Mouse (Mus musculus) heart, postnatal 25 days (tissue): Measurements from ENCODE around the gene Csf2rb. TPM values are rescaled to one million over a fixed set of nuclear protein-coding genes. Genes with fewer than 3 reads are reported as not detected.
"Not testable (repeated sequence)": the region's sequence is repeated elsewhere in the genome, so short reads cannot be mapped to it uniquely, and the experiment has no call there.

ENCODE experiments used
- DNase-seq: peaks from one replicate; pipeline ENCODE4 v3.0.0; 2022; ENCODE audit warnings: low spot score
- intact Hi-C: fragments of 180-260 bp; cut with DNase I; formaldehyde crosslinking; loops from one replicate; pipeline ENCODE4 v1.15.1; 2025
- total RNA-seq, 2 experiments: library from RNA; stranded (reverse); gene quantifications; 2 replicates each; pipeline ENCODE4 v1.2.3; 2021

The Csf2rb gene
- total RNA-seq, 2 experiments from 2014 or later = 2.5 TPM

DNA sequence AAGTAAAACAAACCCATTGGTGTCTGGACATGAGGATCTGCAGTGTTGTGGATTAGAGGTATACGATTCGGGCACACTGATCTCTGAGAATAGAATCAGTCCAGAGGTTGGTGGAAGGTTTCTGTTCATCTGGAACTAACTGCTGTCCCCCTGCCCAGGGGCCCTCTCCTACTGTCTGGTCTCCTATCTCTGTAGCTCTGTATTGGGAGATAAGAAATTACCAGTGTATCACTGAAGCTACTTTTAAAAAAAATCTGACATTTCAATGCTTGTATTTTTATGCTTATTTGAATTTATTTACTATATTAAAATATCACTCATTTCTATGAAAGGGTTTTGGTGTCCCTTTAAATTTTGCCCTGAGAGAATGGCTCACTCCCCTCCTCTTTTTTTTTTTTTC lies 1.3 kb upstream of the Csf2rb start:
- intact Hi-C loops = no loop called here
- DNase-seq = no peak

DNA sequence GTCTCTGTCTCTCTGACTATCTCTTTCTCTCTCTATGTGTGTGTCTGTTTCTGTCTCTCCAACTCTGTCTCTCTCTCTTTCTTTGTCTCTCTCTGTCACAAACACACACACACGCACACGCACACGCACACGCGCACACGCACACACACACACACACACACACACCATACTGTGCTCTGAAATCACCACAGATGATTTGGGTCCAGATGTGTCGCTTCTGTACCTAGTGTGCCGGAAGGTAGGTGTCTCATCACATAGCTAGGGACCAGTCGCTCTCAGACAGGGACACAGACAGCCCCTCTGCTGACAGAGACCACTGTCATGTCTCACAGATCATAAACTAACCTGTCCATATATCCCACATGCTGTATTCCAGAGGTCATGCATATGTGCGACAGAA lies 1.2 kb downstream of the Csf2rb start:
- intact Hi-C loops = no loop called here
- DNase-seq = no peak

DNA sequence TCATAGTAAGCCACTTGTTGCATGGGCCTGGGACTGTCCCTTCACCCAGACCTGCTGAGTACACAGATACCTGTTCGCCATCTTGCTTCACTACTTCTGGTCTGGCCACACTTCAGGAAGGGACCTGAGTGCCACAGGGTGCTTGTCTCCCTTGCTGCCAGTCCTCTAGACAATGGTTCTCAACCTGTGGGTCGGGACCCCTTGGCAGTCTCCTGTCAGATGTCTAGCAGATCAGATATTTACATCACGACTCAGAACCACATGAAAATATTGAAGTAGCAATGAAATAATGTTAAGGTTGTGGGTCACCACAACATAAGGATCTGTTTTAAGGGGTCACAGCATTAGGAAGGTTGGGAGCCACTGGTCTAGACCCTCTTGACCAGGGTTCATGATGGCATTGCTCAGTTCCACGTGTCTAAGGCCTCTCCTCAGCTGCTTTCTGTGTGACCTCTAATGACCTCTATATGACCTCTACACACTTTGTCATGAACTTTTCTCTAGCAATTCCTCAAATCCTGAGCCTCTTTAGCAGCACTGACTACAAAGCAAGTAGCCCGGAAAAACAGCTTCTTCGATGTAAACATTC lies 2.3 kb downstream of the Csf2rb start:
- DNase-seq, intact Hi-C loops: not testable (repeated sequence)

DNA sequence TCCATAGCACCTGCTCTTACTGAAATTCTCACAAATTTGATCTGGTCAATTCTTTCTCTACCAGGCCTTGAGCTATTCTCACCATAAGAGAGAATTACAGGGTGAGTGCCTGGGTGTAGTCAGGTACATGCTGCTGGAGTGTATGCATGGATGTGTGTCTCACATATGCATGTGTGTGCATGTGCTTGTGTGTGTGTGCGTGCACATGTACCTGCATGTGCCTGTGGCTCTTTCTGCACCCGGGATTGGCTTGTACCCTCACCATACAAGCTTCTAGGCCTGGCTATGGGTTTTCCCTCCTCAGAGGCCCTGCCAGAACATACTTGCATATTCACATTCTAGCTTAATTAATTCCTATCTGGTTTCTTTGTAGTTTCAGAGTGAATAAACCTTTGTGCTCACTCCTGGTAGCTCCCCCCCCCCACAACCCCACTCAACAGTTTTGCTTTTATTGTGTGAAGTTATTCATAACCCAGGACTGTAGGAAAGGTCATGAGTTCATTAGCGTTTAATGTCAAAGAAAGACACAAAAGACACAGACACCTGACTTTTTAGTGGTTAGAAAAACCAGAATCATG lies 3.1 kb downstream of the Csf2rb start:
- DNase-seq = no peak
- intact Hi-C loops = no loop called here

DNA sequence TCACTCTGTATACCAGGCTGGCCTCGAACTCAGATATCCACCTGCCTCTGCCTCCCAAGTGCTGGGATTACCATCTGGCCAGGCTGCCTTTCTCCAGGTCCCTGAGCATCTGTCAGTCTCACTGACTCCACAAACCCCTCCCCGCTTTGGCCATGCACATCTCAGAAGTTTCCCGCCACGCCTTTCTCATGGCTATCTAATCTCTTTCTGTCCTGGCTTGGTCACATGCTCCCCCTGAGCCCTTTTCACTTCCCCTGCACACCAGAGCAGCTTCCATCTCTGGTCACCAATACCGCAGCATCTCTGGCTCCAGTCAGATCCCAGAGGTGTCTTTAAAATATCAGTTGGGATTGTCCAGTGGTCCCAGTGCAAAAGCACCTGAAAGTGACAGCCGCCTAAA lies 4.4 kb downstream of the Csf2rb start:
- DNase-seq, intact Hi-C loops: not testable (repeated sequence)

DNA sequence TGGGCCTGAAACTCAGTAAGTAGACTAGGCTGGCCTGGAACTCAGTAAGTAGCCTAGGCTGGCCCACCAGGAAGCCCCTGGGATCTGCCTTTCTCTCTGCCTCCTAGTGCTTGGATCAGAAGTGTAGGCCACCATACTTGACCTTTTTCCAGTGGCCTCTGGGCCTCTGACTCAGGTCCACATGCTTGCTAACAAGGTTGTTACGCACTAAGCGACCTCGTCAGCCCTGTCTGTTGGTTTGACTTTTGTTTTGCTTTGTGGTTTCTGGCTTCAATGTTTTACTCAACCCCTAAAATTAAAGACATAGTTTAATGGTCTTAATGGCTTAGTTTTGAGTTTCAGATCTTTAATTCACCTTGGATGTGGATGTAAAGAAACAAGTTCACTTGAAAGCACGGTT lies 5.2 kb downstream of the Csf2rb start:
- intact Hi-C loops = no loop called here

DNA sequence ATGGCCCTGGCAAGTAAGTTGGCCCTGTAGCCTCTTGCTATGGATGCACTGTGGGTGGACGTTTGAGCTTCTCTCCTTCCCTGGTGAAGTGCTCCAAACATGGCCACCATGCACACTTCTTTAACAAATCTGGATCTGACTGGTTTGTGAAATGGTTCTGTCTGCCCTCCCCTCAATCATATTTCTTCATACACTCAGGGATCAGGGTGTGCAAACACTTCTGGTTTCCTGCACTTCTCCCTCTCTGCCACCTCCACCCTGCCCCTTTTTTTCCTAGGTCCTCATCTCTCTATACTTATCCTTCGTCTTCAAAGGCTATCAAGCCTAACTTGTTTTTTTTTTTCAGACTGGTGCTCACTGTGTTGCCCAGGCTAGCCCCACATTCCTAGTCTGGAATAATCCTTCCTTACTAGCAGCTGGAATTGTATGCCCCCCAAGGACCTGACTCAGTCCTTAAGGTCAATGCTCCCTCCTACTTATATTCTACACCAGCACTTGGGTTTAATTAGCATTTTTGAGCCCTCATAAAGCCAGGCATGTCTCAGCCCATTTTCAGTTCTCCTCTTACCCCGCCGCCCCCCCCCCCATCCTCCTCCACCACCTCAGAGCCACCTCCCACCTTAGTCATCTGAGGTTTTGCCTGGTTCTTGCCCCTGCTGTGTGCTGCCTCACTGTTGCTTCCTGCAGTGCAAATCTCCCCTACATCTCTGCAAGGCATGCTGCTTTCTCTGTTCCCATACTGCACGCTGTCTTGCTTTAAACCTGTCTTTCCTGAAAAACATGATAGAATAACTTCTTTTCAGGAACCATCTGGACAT lies 6.2 kb downstream of the Csf2rb start:
- intact Hi-C loops = no loop called here
- no peak for DNase-seq

More for the DNA sequence above, 5.2 kb downstream of the Csf2rb start:
- no peak for DNase-seq

DNA sequence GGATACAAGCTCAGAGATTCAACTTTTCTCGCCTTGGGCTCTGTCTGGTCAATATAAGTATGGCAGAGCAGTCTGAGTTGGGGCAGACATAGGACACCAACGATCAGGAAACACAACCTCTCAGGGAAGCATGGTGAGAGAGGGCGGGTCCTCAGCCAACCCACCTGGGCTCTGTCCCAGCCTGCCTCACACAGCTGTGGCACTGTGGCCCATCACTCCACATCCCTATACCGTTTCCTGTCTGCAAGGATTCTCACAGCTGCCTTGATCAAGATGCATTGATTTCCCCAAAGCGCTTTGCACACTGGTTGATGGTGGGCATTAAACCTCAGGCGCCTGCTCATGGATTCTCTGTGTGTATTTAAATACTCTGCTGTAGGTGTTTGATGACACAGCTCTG lies 7.4 kb downstream of the Csf2rb start:
- intact Hi-C loops = no loop called here
- DNase-seq = no peak

DNA sequence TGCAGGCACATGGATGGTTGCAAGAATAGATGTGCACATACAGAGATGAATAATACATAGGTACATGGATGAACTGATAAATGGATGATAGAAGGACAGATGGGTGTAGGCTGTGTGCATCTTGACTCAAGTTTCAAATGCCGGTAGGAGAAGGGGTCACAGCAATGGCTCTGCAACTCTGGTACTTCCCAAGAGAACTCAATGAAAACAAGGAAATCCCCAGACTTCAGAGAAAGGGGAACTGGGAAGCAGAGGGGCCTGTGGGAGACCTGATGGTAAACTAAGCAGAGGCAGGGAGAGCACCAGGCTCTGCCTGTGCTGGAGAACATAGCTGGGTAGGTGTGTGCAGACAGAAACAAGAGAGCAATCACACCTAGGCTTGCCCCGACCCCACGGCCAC lies 8.8 kb downstream of the Csf2rb start:
- DNase-seq = no peak
- intact Hi-C loops = no loop called here

DNA sequence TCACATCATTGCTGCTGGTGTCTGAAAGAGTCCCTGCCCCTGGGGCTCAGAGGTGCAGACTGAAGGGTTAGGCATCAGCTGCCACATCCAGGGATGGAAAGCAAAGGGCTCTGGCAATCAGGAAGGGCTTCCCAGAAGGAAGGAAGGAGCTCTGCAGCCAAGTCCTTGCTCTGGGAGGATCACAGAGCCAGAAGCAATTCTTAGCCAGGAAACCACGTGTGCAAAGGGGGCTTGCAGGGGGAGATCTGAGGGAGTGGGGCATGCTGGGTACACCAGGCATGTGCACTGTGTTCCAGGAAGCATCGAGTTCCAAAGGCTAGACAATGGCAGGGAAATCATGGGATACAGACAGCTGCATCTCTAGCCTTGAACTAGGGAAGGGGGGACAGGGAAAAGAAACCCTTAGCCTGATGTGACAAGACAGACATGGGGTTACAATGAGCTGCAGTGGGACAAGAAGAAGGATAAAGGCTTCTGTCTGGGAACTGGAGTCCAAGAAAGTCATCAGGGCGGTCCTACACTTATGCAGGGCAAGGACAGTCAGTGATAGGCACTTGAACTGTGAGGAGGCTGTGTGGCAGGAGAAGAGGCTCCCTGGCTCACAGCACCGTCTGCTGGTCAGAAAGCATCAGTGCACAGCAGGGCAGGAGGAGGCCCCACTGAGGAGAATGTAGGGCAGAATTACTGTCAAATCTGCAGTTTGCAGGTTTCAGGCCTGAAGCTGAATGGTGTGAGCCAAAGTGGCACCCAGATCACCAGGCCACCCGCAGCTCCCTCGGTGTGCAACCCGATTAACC lies 14.3 kb downstream of the Csf2rb start:
- DNase-seq = peak; percentile 61
- intact Hi-C loops = loop anchor here (1.0 kb wide), 1 partner anchor 83 kb away; no protein-coding TSS in a partner anchor

DNA sequence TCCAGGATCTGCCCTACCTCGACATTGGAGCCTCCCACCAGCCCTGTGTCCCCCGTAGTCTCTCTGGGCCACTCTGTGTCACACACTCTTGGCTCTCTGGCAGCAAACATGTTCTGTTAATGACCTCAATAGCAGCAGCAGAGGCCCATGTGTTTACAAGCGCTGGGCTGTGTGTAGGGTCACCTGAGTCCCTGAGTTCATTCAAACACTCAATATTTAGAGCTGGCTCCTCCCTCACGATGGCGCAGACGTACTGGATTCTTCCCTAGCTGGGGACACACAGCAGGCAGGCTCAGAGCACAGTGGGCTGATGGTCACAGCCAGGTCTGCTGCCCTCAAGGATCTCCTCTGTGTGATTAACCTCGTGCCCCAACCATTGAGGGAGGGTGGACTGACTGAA lies 15.4 kb downstream of the Csf2rb start:
- intact Hi-C loops = loop anchor here (1.0 kb wide), 1 partner anchor 84 kb away; no protein-coding TSS in a partner anchor

DNA sequence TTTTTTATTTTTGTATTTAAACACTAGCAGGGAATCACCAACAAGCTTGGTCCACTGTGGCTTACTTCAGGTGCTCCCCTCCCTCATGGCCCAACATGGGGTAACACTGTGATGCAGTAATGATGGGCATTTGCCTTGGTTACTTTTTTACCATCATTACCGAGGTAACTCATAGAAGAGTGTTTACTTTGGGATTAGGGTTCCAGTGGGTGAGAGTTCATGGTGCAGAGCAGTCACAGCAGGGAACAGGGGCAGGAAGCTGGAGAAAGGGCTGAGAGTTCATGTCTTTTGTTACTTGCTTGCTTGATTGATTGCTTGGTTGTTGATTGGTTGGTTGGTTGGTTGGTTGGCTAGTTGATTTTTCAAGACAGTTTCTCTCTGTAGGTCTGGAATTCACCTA lies 18.1 kb downstream of the Csf2rb start:
- no peak for DNase-seq
- intact Hi-C loops = no loop called here

More for the DNA sequence above, 15.4 kb downstream of the Csf2rb start:
- not testable (repeated sequence) for DNase-seq

DNA sequence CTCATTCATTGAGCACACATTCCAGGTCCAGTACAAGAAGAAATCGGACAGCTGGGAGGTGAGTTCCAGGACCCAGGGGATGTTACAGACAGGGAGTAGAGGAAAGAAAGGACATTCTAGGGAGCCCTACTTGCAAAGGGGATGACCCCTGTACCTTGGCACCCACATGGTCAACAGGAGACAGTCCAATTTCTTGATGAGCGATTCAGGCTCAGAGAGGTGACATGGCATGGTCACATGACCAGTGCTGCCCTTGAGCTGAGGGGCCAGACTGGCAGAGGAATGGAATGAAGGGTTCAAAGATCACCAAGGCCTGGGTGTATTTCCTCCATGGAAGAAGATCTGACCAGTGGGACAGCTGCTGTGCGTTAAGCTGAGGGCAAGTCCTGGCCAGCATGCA lies 19.0 kb downstream of the Csf2rb start:
- DNase-seq = no peak
- intact Hi-C loops = no loop called here

DNA sequence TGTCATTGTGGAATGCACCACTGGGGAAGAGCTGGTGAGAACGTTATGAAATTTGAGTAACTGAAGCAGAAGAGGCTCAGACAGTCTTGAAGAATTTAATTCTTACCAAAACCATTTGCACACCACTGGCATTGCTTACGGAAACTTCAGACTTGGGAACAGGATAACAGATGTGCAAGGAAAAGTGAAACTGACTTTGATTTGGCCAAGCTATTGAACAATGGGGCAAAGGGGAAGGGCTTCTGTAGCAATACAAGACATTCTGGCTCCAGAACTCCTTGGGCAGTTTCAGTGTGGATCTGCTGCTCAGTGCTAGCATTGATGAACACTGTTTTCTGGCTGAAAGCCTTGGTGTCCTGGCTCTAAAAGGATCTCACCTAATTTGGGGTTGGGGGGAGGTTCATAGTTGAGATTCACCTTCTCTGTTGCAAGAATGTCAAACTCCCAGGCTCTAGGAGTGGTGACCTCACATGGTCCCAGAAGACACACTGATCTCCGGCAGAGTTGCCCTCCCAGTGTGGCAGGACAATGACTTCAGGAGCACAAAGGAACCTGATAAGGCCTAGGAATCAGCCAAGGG lies 26.1 kb downstream of the Csf2rb start:
- DNase-seq = no peak
- intact Hi-C loops = no loop called here

DNA sequence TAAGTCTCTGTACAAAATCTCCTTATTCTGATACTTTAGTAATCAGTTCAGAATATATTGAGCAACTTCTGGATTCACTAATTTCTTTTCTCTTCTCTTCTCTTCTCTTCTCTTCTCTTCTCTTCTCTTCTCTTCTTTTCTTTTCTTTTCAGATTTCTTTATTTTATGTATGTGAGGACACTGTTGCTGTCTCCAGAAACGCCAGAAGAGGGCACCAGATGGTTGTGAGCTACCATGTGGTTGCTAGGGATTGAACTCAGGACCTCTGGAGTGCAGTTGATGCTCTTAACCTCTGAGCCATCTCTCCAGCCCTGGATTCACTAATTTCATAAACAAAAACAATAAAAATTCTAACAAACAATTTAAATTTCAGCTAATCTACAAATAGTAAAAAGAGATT lies 29.4 kb downstream of the Csf2rb start:
- no peak for DNase-seq
- intact Hi-C loops = loop anchor here (2.0 kb wide), 1 partner anchor 68 kb away; no protein-coding TSS in a partner anchor

DNA sequence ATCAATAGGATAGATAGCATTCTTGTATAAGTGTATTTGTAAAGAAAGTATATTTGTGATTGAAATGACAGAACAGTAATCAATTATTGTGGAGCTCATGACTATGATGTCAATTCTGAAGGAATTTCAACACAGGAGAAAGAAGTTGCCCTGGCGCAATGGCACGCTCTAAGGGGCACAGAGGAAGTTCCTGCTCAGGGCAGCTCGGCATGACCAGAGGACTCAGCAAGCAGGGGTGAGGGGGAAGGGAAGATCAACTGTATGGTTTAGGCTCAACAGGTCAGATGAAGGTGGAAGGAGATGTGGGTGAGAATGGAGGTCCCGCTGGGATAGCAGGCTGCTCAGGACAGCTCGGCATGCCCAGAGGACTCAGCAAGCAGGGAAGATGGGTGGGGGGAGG lies 30.0 kb downstream of the Csf2rb start:
- intact Hi-C loops = loop anchor here (2.0 kb wide), 1 partner anchor 67 kb away; no protein-coding TSS in a partner anchor
- DNase-seq = no peak

DNA sequence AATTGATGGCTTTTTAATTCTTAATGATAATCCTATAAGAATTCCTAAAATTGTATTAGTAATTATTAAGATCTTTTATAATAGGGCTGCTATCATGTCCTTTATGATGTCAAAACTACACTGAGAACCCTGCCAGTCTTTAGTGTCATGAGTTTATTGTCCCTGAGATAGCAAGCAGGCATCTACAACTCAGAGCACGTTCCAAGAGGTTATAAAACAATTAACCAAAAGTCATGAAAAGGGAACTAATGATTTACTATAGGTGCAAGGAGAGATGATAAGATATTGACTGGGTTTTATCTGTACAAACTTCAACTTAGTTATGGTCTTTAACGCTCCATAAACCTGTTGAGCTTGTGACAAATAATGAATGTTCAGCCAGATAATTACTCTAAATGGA lies 40.4 kb downstream of the Csf2rb start:
- DNase-seq = no peak
- intact Hi-C loops = loop anchor here (5.0 kb wide), 1 partner anchor 189 kb away; no protein-coding TSS in a partner anchor

DNA sequence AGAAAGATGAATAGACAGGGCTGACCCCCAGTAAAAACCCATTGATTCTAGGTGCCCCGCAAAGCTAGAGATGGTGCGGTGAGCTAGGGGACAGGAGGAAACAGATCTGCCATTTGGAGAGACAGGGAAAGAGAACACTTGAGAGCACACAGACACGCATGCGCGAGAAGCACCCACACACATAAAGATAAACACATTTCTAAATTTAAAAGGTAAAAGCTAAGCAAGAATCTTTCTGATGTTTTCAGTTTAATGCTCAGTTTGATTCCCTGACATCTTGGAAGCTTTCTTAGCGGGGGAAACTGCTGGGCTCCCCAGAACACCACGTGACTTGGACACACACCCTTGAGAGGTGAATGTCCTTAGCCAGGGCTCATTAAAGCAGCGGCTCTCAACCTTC lies 41.3 kb downstream of the Csf2rb start:
- no peak for DNase-seq
- intact Hi-C loops = loop anchor here (5.0 kb wide), 1 partner anchor 190 kb away; no protein-coding TSS in a partner anchor

DNA sequence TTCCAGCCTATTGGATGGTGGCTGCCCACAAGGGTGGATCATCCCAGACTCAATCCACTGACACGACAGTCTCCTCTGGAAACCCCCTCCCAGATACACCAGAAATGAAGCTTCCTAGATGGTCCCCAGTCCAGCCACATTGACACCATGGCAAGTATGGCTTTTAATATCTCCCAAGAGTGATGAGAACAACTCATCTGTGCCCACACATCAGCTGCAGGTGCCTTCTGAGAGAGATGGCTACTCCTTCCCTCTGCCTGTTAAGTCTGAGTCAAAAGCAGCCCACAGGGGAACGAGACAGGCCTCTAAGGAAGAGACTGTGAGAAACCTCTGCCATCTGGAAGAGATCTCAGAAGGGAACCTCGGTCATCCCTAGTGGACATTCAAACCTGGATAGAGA lies 42.3 kb downstream of the Csf2rb start:
- intact Hi-C loops = loop anchor here (5.0 kb wide), 1 partner anchor 191 kb away; no protein-coding TSS in a partner anchor
- no peak for DNase-seq

DNA sequence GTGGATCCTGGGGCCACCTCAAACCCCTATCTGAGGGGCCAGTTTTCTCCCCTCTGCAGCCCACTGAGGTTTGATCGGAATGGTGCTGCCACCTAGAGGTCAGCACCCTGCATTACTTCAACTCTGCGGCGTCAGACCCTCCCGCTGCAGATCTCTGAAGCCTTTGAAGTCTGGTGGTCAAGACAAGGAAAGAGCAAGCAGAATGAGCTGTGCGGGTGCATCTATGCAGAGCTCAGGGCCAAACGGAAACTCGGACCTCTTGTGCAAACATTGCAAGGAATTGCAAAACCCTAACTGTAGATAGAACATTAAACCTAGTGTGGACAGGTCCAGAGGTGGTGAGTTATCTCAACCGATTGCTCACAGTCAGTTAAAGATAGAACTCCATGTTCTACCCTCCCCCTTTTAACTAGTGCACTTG lies 43.4 kb downstream of the Csf2rb start:
- no peak for DNase-seq
- intact Hi-C loops = loop anchor here (1.0 to 5.0 kb wide), 2 partner anchors 112 to 192 kb away; no protein-coding TSS in a partner anchor
